8 mouse cellular contexts compared by ENCODE assay signal in genomic region chr7:28952786-28953185, GRCm38 (mm10). TPM values are rescaled to one million over a fixed set of nuclear protein-coding genes. Genes with fewer than 3 reads are reported as not detected.
A peak's percentile ranks its signal among the peaks of the same experiment; 100 is the strongest.
DNase-seq lines count a peak whose midpoint lies in the region; ATAC-seq and TF ChIP-seq lines count a peak whose summit lies in the region.

No protein-coding gene starts in this region.

- 21% methylated on average over 3 of the region's 3 CpGs for WGBS in heart, embryonic 15.5 days
- 38% methylated on average over 3 of the region's 3 CpGs for WGBS in forebrain, embryonic 11.5 days
- 7% methylated on average over 3 of the region's 3 CpGs for WGBS in lung, embryonic 14.5 days

- no peak for TF ChIP-seq POLR2A in MEL (IDR thresholded peaks at IDR 0.05; ENCODE audit: control insufficient read depth in 1 of 2, insufficient read depth in 1 of 2, low read depth in 1 of 2, low read length in 2 of 2, poor library complexity in 1 of 2)

- 0 out of 2 replicates have a peak, but pooled peaks have one; percentile 20 for ATAC-seq in heart, embryonic 15.5 days (replicated peaks; ENCODE audit: insufficient number of reproducible peaks, insufficient read depth, low FRiP score, low read depth)
- ATAC-seq in forebrain, embryonic 11.5 days (replicated peaks; ENCODE audit: low FRiP score) = no peak
- ATAC-seq in lung, embryonic 14.5 days (ENCODE audit: insufficient read depth) = peak; percentile 41
- no peak for ATAC-seq in activated CD4-positive, CD25-positive, alpha-beta regulatory T cell, adult 4 months
- no peak for ATAC-seq in granulocyte monocyte progenitor cell, adult 5-6 weeks (replicated peaks; ENCODE audit: poor library complexity, severe bottlenecking)

- intact Hi-C loops in heart, postnatal 36 days (cut with DNase I) = no loop called here

- peaks cover 97% of the 10 kb centered on the region for H3K4me1 ChIP-seq in heart, embryonic 15.5 days (replicated peaks)
- H3K4me1 ChIP-seq in MEL (ENCODE audit: control insufficient read depth in 1 of 2, insufficient read depth in 2 of 2, low read length in 2 of 2) = peaks cover 27 to 37% of the 10 kb centered on the region in 2 experiments
- peaks cover 16% of the 10 kb centered on the region for H3K4me1 ChIP-seq in forebrain, embryonic 11.5 days (replicated peaks; ENCODE audit: control insufficient read depth, insufficient read depth, low read length)
- H3K4me1 ChIP-seq in lung, embryonic 14.5 days (ENCODE audit: insufficient read depth) = peaks cover 76% of the 10 kb centered on the region

- peaks cover 74% of the 10 kb centered on the region for H3K79me2 ChIP-seq in MEL (ENCODE audit: control insufficient read depth, insufficient read depth, low read length, poor library complexity)

- DNase-seq in heart, postnatal 36 days = no peak
- peak; percentile 75 for DNase-seq in MEL (ENCODE audit: low read depth, low spot score)
- no peak for DNase-seq in forebrain, embryonic 11.5 days (ENCODE audit: low spot score)
- DNase-seq in lung, embryonic 14.5 days = peak; percentile 94
- no peak for DNase-seq in natural killer cell, adult 2 months (ENCODE audit: low spot score in 2 of 2)

- H3K4me3 ChIP-seq in heart, embryonic 15.5 days = no peak overlapping the region
- H3K4me3 ChIP-seq in MEL (ENCODE audit: control insufficient read depth in 1 of 2, insufficient read depth in 1 of 2, low read depth in 2 of 2, low read length in 2 of 2) = no peak overlapping the region
- H3K4me3 ChIP-seq in forebrain, embryonic 11.5 days (ENCODE audit: low read depth, low read length) = no peak overlapping the region
- H3K4me3 ChIP-seq in lung, embryonic 14.5 days (ENCODE audit: low read depth, low read length) = no peak overlapping the region

- TF ChIP-seq RAD21 in MEL (IDR thresholded peaks at IDR 0.05; ENCODE audit: low read depth, low read length) = no peak

- no peak for TF ChIP-seq EP300 in MEL (IDR thresholded peaks at IDR 0.05; ENCODE audit: low read depth in 1 of 2, low read length in 2 of 2)

- peak overlapping the region; percentile 97 for H3K27ac ChIP-seq in heart, embryonic 15.5 days
- no peak overlapping the region for H3K27ac ChIP-seq in MEL (ENCODE audit: control insufficient read depth, low read depth, low read length)
- H3K27ac ChIP-seq in forebrain, embryonic 11.5 days (ENCODE audit: low read depth, low read length) = peak overlapping the region; percentile 65
- H3K27ac ChIP-seq in lung, embryonic 14.5 days (ENCODE audit: low read depth) = peak overlapping the region; percentile 91

- no peak for TF ChIP-seq CTCF in MEL (IDR thresholded peaks at IDR 0.05 in 2 of 3, conservative IDR thresholded peaks at IDR 0.05 in 1 of 3; ENCODE audit: control insufficient read depth in 1 of 3, insufficient read depth in 1 of 3, low read depth in 2 of 3, low read length in 3 of 3, poor library complexity in 1 of 3, severe bottlenecking in 1 of 3)
- TF ChIP-seq CTCF in lung, embryonic 14.5 days (IDR thresholded peaks at IDR 0.05; ENCODE audit: low read depth) = no peak

- 0 out of 2 replicates have a peak, but pooled peaks cover 3% of the 10 kb centered on the region for H3K36me3 ChIP-seq in heart, embryonic 15.5 days
- H3K36me3 ChIP-seq in MEL (ENCODE audit: control insufficient read depth in 1 of 2, insufficient read depth in 2 of 2, low read length in 2 of 2) = peaks cover 10 to 67% of the 10 kb centered on the region in 2 experiments
- no peaks in the 10 kb centered on the region for H3K36me3 ChIP-seq in forebrain, embryonic 11.5 days (ENCODE audit: control insufficient read depth, insufficient read depth, low read length)
- peaks cover 11% of the 10 kb centered on the region; the same call in 1 of the 2 replicates for H3K36me3 ChIP-seq in lung, embryonic 14.5 days (ENCODE audit: insufficient read depth)

- H3K9me3 ChIP-seq in heart, embryonic 15.5 days (replicated peaks) = no peaks in the 10 kb centered on the region
- H3K9me3 ChIP-seq in MEL (replicated peaks; ENCODE audit: insufficient read depth, low read length) = no peaks in the 10 kb centered on the region
- H3K9me3 ChIP-seq in forebrain, embryonic 11.5 days (ENCODE audit: control insufficient read depth, low read length) = no peaks in the 10 kb centered on the region
- H3K9me3 ChIP-seq in lung, embryonic 14.5 days (ENCODE audit: low read depth, low read length) = no peaks in the 10 kb centered on the region

- no peaks in the 10 kb centered on the region for H3K27me3 ChIP-seq in heart, embryonic 15.5 days
- no peaks in the 10 kb centered on the region for H3K27me3 ChIP-seq in MEL (ENCODE audit: control insufficient read depth in 1 of 2, insufficient read depth in 2 of 2, low read length in 2 of 2)
- H3K27me3 ChIP-seq in forebrain, embryonic 11.5 days (ENCODE audit: control insufficient read depth, insufficient read depth, low read length) = no peaks in the 10 kb centered on the region
- no peaks in the 10 kb centered on the region for H3K27me3 ChIP-seq in lung, embryonic 14.5 days (ENCODE audit: insufficient read depth, low read length)

- no peak overlapping the region; the same call in 1 of the 2 replicates for H3K4me2 ChIP-seq in heart, embryonic 15.5 days
- peak overlapping the region; percentile 15; the same call in 1 of the 2 replicates for H3K4me2 ChIP-seq in forebrain, embryonic 11.5 days (ENCODE audit: low read depth, low read length, severe bottlenecking)
- peak overlapping the region; percentile 45 for H3K4me2 ChIP-seq in lung, embryonic 14.5 days

- no peak overlapping the region for H3K9ac ChIP-seq in heart, embryonic 15.5 days
- no peak overlapping the region for H3K9ac ChIP-seq in MEL (ENCODE audit: control insufficient read depth, low read depth, low read length, poor library complexity, severe bottlenecking)
- no peak overlapping the region for H3K9ac ChIP-seq in forebrain, embryonic 11.5 days (ENCODE audit: low read length)
- H3K9ac ChIP-seq in lung, embryonic 14.5 days = 0 out of 2 replicates have a peak overlapping the region, but pooled peaks have one; percentile 24

TF ChIP-seq in MEL, 35 proteins besides CTCF, POLR2A, EP300 and RAD21:
- TF ChIP-seq ZNF384 (IDR thresholded peaks at IDR 0.05; ENCODE audit: low read depth, low read length) (peak; percentile 95), MYC (IDR thresholded peaks at IDR 0.05; ENCODE audit: low read depth, low read length) (no peak), ZMIZ1 (IDR thresholded peaks at IDR 0.05; ENCODE audit: low read depth, low read length) (no peak), NRF1 (IDR thresholded peaks at IDR 0.05; ENCODE audit: insufficient read depth, low read depth, low read length, poor library complexity, severe bottlenecking) (no peak), JUND (IDR thresholded peaks at IDR 0.05; ENCODE audit: low read depth, low read length) (no peak), ETS1 (IDR thresholded peaks at IDR 0.05; ENCODE audit: low read depth, low read length) (peak; percentile 35; the same call in 1 of the 2 replicates), ELF1 (IDR thresholded peaks at IDR 0.05; ENCODE audit: low read depth, low read length) (no peak), BHLHE40 (IDR thresholded peaks at IDR 0.05; ENCODE audit: borderline replicate concordance, low read depth, low read length) (no peak)

RNA-seq across cellular contexts. Expression of gene Actn4, which starts 9.4 kb away (rescaled TPM):
- 236 and 281 TPM in 2 replicates for polyA plus RNA-seq in heart, embryonic 15.5 days (2015; fragmentation: Nextera tagmentation; extraction: Ambion mirVana)
- 10 to 100 TPM; 69.4 to 81.8 TPM for total RNA-seq in heart, postnatal 36 days (2021)
- total RNA-seq in MEL (2012; rRNA removed) = 60.5 and 66.3 TPM in 2 replicates
- 100 to 1,000 TPM in 1 of 2 experiments, not detected in 1; 267 TPM for polyA plus RNA-seq in MEL (2012; ENCODE audit: insufficient read depth in 1 of 2, insufficient read length in 2 of 2, low read depth in 1 of 2, low replicate concordance in 2 of 2, missing spikeins in 1 of 2)
- 182 and 199 TPM in 2 replicates for polyA plus RNA-seq in forebrain, embryonic 11.5 days (2014; fragmentation: Nextera tagmentation; extraction: Ambion mirVana)
- polyA plus RNA-seq in lung, embryonic 14.5 days (2014; fragmentation: Nextera tagmentation; extraction: Ambion mirVana) = 266 and 270 TPM in 2 replicates
- polyA plus RNA-seq in activated CD4-positive, CD25-positive, alpha-beta regulatory T cell, adult 4 months (2017; shearing (Covaris generic)) = 100 to 1,000 TPM in 1 of 2 experiments, 10 to 100 TPM in 1; 84.6 to 128 TPM
- 85.8 and 94.3 TPM in 2 replicates for total RNA-seq in granulocyte monocyte progenitor cell, adult 5-6 weeks (2014; fragmentation: Nextera tagmentation)
- total RNA-seq in granulocyte monocyte progenitor cell, adult 5-6 weeks (2017) = 40.2 and 47.1 TPM in 2 replicates

RNA-seq across cellular contexts. Expression of gene Eif3k, which starts 28.9 kb away (rescaled TPM):
- polyA plus RNA-seq in heart, embryonic 15.5 days (2015; fragmentation: Nextera tagmentation; extraction: Ambion mirVana) = 239 and 261 TPM in 2 replicates
- 100 to 1,000 TPM; 159 to 163 TPM for total RNA-seq in heart, postnatal 36 days (2021)
- total RNA-seq in MEL (2012; rRNA removed) = 525 and 545 TPM in 2 replicates
- polyA plus RNA-seq in MEL (2012; ENCODE audit: insufficient read depth in 1 of 2, insufficient read length in 2 of 2, low read depth in 1 of 2, low replicate concordance in 2 of 2, missing spikeins in 1 of 2) = 100 to 1,000 TPM in 1 of 2 experiments, not detected in 1; 671 TPM
- polyA plus RNA-seq in forebrain, embryonic 11.5 days (2014; fragmentation: Nextera tagmentation; extraction: Ambion mirVana) = 341 and 343 TPM in 2 replicates
- polyA plus RNA-seq in lung, embryonic 14.5 days (2014; fragmentation: Nextera tagmentation; extraction: Ambion mirVana) = 392 and 398 TPM in 2 replicates
- 100 to 1,000 TPM; 603 to 630 TPM for polyA plus RNA-seq in activated CD4-positive, CD25-positive, alpha-beta regulatory T cell, adult 4 months (2017; shearing (Covaris generic))
- 474 TPM in 2 replicates for total RNA-seq in granulocyte monocyte progenitor cell, adult 5-6 weeks (2014; fragmentation: Nextera tagmentation)
- total RNA-seq in granulocyte monocyte progenitor cell, adult 5-6 weeks (2017) = 400 and 462 TPM in 2 replicates

RNA-seq across cellular contexts. Expression of gene Map4k1, which starts 29.1 kb away (rescaled TPM):
- polyA plus RNA-seq in heart, embryonic 15.5 days (2015; fragmentation: Nextera tagmentation; extraction: Ambion mirVana) = 2.8 and 7.6 TPM in 2 replicates
- total RNA-seq in heart, postnatal 36 days (2021) = under 1 TPM; 0.61 to 0.81 TPM
- total RNA-seq in MEL (2012; rRNA removed) = 17.3 and 19.3 TPM in 2 replicates
- 10 to 100 TPM in 1 of 2 experiments, not detected in 1; 50.8 TPM for polyA plus RNA-seq in MEL (2012; ENCODE audit: insufficient read depth in 1 of 2, insufficient read length in 2 of 2, low read depth in 1 of 2, low replicate concordance in 2 of 2, missing spikeins in 1 of 2)
- polyA plus RNA-seq in forebrain, embryonic 11.5 days (2014; fragmentation: Nextera tagmentation; extraction: Ambion mirVana) = 5.9 and 6.4 TPM in 2 replicates
- 8.5 and 10.7 TPM in 2 replicates for polyA plus RNA-seq in lung, embryonic 14.5 days (2014; fragmentation: Nextera tagmentation; extraction: Ambion mirVana)
- 100 to 1,000 TPM in 1 of 2 experiments, 10 to 100 TPM in 1; 88.8 to 120 TPM for polyA plus RNA-seq in activated CD4-positive, CD25-positive, alpha-beta regulatory T cell, adult 4 months (2017; shearing (Covaris generic))
- 46.1 and 62.3 TPM in 2 replicates for total RNA-seq in granulocyte monocyte progenitor cell, adult 5-6 weeks (2014; fragmentation: Nextera tagmentation)
- total RNA-seq in granulocyte monocyte progenitor cell, adult 5-6 weeks (2017) = 42.4 and 48.7 TPM in 2 replicates

Comparison
In these comparisons a context has a peak if more than half of its experiments do, and no peak if none do; other contexts are left out.
1. ATAC-seq: peak in heart, embryonic 15.5 days (single experiment) and lung, embryonic 14.5 days (single experiment); none in forebrain, embryonic 11.5 days (single experiment), activated CD4-positive, CD25-positive, alpha-beta regulatory T cell, adult 4 months (single experiment) and granulocyte monocyte progenitor cell, adult 5-6 weeks (single experiment).
2. DNase-seq: peak in MEL (single experiment) and lung, embryonic 14.5 days (single experiment); none in heart, postnatal 36 days (0 of 2), forebrain, embryonic 11.5 days (single experiment) and natural killer cell, adult 2 months (0 of 2).